Mouse (Mus musculus) heart, embryonic 12.5 days (tissue): ENCODE measurements around the gene Bbip1. TPM values are rescaled to one million over a fixed set of nuclear protein-coding genes. Genes with fewer than 3 reads are reported as not detected.
"Not testable (repeated sequence)": the region's sequence is repeated elsewhere in the genome, so short reads cannot be mapped to it uniquely, and the experiment has no call there.

ENCODE experiments used
- ATAC-seq: fragments of 200-750 bp; cut with Nextera tagmentation; 2 replicates; pipeline ENCODE4 v1.8.0; 2017; ENCODE audit warnings: moderate TSS enrichment, moderate library complexity; ENCODE audit not compliant: insufficient number of reproducible peaks, low FRiP score
- H3K27ac ChIP-seq: fragments of 300-500 bp; sonication (generic); 2 replicates; pipeline ENCODE4 v1.5.1; 2016; ENCODE audit warnings: mild to moderate bottlenecking, moderate library complexity; ENCODE audit not compliant: poor library complexity, severe bottlenecking
- H3K27me3 ChIP-seq: fragments of 300-500 bp; sonication (generic); replicated peaks from 2 replicates; pipeline ENCODE4 v1.6.1; 2016; ENCODE audit warnings: mild to moderate bottlenecking, moderate library complexity
- H3K36me3 ChIP-seq: fragments of 300-500 bp; sonication (generic); 2 replicates; pipeline ENCODE4 v1.6.1; 2016; ENCODE audit warnings: mild to moderate bottlenecking, moderate library complexity
- H3K4me1 ChIP-seq: fragments of 300-500 bp; sonication (generic); replicated peaks from 2 replicates; pipeline ENCODE4 v1.6.1; 2016; ENCODE audit warnings: mild to moderate bottlenecking
- H3K4me2 ChIP-seq: fragments of 300-500 bp; sonication (generic); 2 replicates; pipeline ENCODE4 v1.6.1; 2016; ENCODE audit warnings: mild to moderate bottlenecking, moderate library complexity
- H3K4me3 ChIP-seq: fragments of 300-500 bp; sonication (generic); 2 replicates; pipeline ENCODE4 v1.5.1; 2016; ENCODE audit warnings: mild to moderate bottlenecking
- H3K9ac ChIP-seq: fragments of 300-500 bp; sonication (generic); 2 replicates; pipeline ENCODE4 v1.6.1; 2016; ENCODE audit warnings: mild to moderate bottlenecking, moderate library complexity
- H3K9me3 ChIP-seq: fragments of 300-500 bp; sonication (generic); replicated peaks from 2 replicates; pipeline ENCODE4 v1.6.1; 2016; ENCODE audit warnings: mild to moderate bottlenecking, moderate library complexity
- WGBS: fragments of 180-500 bp; shearing (Covaris S2); methylation state at CpG from one replicate; pipeline ENCODE4 v1.1.7; 2016; 5-methylcytosine and 5-hydroxymethylcytosine counted together
- polyA plus RNA-seq: library from polyadenylated mRNA; unstranded; fragments of >200 nt; fragmentation: Nextera tagmentation; extraction: Ambion mirVana; gene quantifications from 2 replicates; pipeline ENCODE4 v1.2.1, GENCODE M21; 2016

Bbip1 gene
- 57.0 and 58.3 TPM in 2 replicates for polyA plus RNA-seq

DNA sequence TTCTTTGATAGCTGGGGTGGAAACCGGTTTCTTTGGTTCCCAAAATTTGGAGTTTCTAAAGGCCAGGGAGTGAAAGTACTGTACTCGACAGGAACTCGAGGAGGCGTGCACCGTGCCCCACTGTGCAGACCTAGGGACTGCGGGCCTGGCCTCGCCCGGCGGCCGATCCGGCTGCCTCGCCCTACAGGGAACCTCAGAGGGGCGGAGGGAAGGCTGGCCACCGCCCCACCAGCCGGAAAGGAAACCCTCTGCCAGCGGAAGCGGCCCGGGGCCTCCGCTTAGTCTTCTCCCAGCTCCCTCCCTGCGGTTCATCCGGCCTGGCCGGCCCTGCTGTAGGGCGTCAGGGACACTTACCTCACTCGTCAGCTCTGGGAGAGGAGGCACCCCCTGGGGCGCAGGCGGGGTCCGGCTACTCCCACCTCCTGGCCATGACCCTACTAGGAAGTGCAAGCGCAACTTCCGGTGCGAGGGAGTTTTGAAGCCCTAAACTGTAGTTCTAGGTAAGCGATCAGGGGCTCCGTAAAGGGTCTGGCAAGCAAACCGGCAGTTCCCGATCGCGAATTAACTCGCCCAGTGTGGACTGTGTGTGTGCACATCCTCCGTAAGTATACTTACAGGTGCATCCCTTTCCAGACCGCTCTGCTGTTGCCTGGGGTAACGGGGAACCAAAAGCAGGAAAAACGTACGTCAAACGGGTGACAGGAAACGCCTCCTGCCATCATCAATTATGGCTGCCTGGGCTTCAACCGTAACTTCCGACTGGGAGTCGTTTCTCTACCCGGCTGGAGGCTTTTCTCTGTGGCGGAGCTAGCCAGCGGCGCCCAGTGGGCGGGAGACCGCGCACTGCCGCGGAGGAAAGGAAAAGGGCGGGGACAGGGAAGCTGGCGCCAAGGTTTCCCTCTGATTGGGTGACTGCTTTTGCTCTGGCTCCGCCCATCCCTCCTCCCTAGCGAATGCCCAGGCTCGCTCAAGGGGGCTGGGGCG lies at the start of gene Bbip1, which contains the start of gene Shoc2:
Bbip1 (minus strand) TSS at position 826 of the 984 bp plus-strand sequence.
Shoc2 (plus strand) TSS at position 505 of the 984 bp plus-strand sequence.
- Histone ChIP-seq H3K9ac (peak within 1 kb of the TSS; percentile 98), H3K4me1 (peaks cover 15% of the 10 kb centered on the region), H3K27me3 (no peaks in the 10 kb centered on the region), H3K36me3 (no peaks in the 10 kb centered on the region), H3K9me3 (no peaks in the 10 kb centered on the region), H3K4me2 (peak within 1 kb of the TSS; percentile 71), H3K27ac (peak within 1 kb of the TSS; percentile 98), H3K4me3 (peak within 1 kb of the TSS; percentile 98)
- peak; percentile 94 for ATAC-seq
- WGBS: 0% methylated on average over 59 of the region's 62 CpGs

DNA sequence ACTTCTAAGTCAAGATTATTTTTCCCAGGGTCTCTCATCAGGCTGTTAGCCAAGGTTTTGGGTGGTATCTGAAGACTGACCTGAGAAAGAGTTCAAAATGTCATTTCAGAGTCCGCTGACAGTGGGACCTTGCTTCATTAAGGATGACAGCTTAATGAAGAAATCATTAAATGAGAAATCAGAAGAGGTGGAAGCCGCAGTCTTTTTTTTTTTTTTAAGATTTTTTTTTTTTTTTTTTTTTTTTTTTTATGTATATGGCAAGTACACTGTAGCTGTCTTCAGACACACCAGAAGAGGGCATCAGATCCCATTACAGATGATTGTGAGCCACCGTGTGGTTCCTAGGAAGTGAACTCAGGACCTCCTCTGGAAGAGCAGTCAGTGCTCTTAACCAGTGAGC lies 49.4 kb upstream of the Bbip1 start:
- Histone ChIP-seq H3K9me3 (no peaks in the 10 kb centered on the region), H3K4me1 (no peaks in the 10 kb centered on the region), H3K4me2 (no peak overlapping the region), H3K27me3 (no peaks in the 10 kb centered on the region), H3K36me3 (peaks cover 9% of the 10 kb centered on the region), H3K4me3 (no peak overlapping the region), H3K9ac (no peak overlapping the region), H3K27ac (no peak overlapping the region)
- no peak for ATAC-seq
- WGBS: 81% methylated on average over 3 of the region's 3 CpGs

DNA sequence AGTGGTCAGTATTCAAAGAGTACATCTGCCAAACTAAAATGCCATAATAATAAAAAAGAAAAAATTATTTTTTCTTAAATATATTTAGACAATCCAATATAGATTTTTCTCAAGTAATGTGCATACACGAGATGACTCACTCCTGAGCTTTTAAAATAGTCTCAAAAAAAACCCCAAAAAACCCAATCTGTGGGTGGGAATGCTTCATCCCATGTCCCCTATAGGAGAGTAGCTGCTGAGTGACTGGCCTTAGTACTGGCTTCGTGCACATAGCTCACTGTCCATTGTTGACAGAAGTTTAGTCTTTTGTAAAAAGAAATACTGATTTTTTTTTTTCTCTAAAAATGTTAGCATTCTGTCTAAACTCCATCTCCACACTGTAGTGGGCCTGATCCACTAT lies 46.1 kb upstream of the Bbip1 start:
- no peaks in the 10 kb centered on the region for H3K4me1 ChIP-seq
- WGBS: 93% methylated on average over 2 of the region's 2 CpGs
- ATAC-seq: no peak
- no peak overlapping the region for H3K27ac ChIP-seq
- no peaks in the 10 kb centered on the region for H3K9me3 ChIP-seq
- H3K4me2 ChIP-seq: no peak overlapping the region
- H3K36me3 ChIP-seq: peaks cover 20% of the 10 kb centered on the region
- no peaks in the 10 kb centered on the region for H3K27me3 ChIP-seq
- H3K9ac ChIP-seq: no peak overlapping the region
- no peak overlapping the region for H3K4me3 ChIP-seq

DNA sequence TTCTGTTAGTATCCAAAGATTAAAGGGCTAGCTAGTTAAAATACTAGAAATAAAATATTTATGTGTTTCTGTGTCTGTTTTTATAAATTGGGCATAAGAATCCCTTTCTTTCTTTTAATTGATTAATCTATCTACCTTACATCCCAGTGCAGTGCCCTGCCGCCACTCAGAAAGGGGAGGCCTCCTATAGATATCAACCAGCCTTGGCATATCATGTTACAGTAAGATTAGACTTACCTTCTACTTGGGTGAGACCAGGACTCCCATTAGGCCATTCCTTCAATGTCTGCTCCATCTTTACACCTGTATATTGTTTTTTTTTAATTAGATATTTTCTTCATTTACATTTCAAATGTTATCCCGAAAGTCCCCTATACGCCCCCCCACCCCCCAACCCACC lies 40.2 kb upstream of the Bbip1 start:
- H3K36me3 ChIP-seq: peaks cover 13% of the 10 kb centered on the region
- no peak overlapping the region for H3K4me3 ChIP-seq
- H3K9ac ChIP-seq: no peak overlapping the region
- WGBS: 91% methylated on average over 3 of the region's 3 CpGs
- no peak overlapping the region for H3K27ac ChIP-seq
- H3K4me2 ChIP-seq: no peak overlapping the region
- peaks cover 5% of the 10 kb centered on the region for H3K4me1 ChIP-seq
- H3K27me3 ChIP-seq: no peaks in the 10 kb centered on the region
- ATAC-seq: no peak
- H3K9me3 ChIP-seq: no peaks in the 10 kb centered on the region

DNA sequence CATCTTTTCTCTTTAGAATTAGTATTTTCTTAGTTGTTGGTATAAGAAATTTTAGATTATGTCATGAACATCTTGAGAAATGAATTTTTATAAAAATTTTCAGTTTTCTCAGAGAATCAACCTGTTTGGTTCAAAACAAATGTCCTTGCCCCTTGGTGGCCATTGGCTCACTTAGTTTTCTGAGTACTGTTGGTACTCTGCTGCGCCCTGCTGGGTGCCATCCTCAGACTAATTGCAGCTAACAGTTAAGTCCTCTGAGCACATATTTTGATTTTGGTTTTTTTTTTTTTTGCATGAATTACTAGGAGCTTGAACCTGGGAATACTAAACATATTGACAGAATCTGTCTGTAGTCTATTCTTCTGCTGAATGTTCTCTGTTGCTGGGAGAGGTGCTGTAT lies 38.9 kb upstream of the Bbip1 start:
- Histone ChIP-seq H3K4me1 (peaks cover 5% of the 10 kb centered on the region), H3K27me3 (no peaks in the 10 kb centered on the region), H3K27ac (no peak overlapping the region), H3K4me2 (no peak overlapping the region), H3K9ac (no peak overlapping the region), H3K9me3 (no peaks in the 10 kb centered on the region), H3K4me3 (no peak overlapping the region), H3K36me3 (peaks cover 12% of the 10 kb centered on the region)
- 94% methylated on average over 1 of the region's 1 CpGs for WGBS
- no peak for ATAC-seq

DNA sequence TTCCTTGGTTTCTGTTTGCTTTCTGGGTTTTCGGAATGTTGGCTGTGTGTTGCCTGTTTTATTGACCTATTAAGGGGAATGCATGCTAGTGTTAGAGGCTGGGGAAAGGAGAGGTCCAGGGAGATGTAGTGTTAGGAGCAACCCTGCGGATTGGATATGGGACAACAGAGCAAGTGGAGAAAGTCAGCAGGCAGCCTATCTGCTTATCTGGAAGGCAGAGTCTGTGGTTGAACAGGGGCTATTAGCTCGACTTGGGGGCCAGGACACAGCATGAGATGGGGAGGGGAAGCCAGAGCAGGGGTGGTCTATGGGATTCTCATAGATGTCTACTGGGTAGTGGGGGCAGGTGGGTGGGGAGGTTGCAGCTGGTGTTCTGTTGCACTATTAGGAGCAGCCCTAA lies 37.6 kb upstream of the Bbip1 start:
- Histone ChIP-seq H3K9ac (no peak overlapping the region), H3K4me3 (no peak overlapping the region), H3K9me3 (no peaks in the 10 kb centered on the region), H3K4me2 (no peak overlapping the region), H3K4me1 (peaks cover 5% of the 10 kb centered on the region), H3K27ac (no peak overlapping the region), H3K36me3 (peaks cover 5% of the 10 kb centered on the region), H3K27me3 (no peaks in the 10 kb centered on the region)
- no peak for ATAC-seq
- 48% methylated on average over 3 of the region's 3 CpGs for WGBS

DNA sequence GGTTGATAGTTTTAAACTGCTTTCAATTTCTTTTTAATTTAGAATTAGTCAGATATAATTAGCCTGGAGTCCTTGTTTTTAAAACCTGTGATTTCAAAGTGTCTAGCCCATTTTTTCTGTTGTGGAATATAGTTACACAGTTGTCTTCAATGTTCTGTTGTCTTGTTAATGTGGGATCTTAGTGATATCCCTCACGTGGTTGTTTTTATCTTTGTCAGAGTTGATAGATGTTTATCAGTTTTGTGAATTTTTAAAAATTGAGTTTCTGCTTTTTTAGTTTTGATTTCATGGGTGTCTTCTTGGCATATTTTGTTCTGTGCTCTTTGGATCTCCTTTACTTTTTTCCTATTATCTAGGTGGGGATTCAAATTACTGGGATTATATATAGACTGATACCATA lies 29.2 kb upstream of the Bbip1 start:
- Histone ChIP-seq H3K4me2 (no peak overlapping the region), H3K4me3 (no peak overlapping the region), H3K9me3 (no peaks in the 10 kb centered on the region), H3K27me3 (no peaks in the 10 kb centered on the region), H3K36me3 (peaks cover 10% of the 10 kb centered on the region), H3K4me1 (0 out of 2 replicates have a peak, but pooled peaks cover 6% of the 10 kb centered on the region), H3K27ac (no peak overlapping the region), H3K9ac (no peak overlapping the region)
- ATAC-seq: no peak
- WGBS: 57% methylated on average over 1 of the region's 1 CpGs

DNA sequence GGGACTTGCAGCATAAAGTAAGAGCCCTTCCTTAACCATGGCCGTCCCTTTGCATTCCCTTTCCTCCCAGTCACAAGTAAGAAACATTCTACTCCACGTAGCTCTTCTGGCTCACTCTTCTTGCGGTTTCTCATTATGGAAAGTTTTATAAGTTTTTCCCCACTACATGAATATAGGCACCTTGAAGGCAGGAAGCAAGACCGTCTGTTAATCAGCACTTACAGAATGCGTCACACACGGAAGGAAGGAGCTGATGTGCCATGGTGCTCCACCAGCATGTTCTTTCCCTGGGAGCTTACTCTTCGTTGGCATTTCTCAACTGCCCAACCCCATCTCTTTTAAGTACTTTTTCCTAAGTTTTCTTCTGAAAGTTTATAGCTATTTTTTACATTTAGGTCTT lies 27.5 kb upstream of the Bbip1 start:
- no peaks in the 10 kb centered on the region for H3K9me3 ChIP-seq
- peak overlapping the region; percentile 54; the same call in 1 of the 2 replicates for H3K27ac ChIP-seq
- no peak for ATAC-seq
- H3K4me1 ChIP-seq: 0 out of 2 replicates have a peak, but pooled peaks cover 6% of the 10 kb centered on the region
- no peak overlapping the region for H3K9ac ChIP-seq
- WGBS: 57% methylated on average over 7 of the region's 7 CpGs
- H3K4me2 ChIP-seq: no peak overlapping the region
- no peak overlapping the region for H3K4me3 ChIP-seq
- H3K36me3 ChIP-seq: peaks cover 6% of the 10 kb centered on the region
- H3K27me3 ChIP-seq: no peaks in the 10 kb centered on the region

DNA sequence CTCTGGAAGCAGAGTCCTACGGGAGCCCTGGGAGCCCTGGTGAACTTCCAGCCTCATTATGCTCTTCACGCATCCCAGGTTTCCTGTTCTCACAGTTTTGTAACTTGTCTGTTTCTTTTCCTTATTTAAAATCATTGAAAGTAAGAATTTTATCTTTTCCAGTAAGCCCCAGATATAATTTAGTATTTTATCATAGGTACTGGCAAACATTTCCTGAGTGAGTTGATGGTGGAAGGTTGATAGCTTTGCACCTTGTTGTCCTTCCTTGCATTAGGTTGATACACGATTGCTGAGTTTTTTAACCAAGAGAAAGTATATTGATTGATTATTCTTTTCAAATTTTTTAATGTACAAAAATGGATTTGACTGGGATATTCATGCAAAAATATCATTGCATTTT lies 24.8 kb upstream of the Bbip1 start:
- Histone ChIP-seq H3K9ac (no peak overlapping the region), H3K27me3 (no peaks in the 10 kb centered on the region), H3K4me3 (no peak overlapping the region), H3K4me2 (no peak overlapping the region), H3K36me3 (no peaks in the 10 kb centered on the region), H3K9me3 (no peaks in the 10 kb centered on the region), H3K4me1 (peaks cover 11% of the 10 kb centered on the region; the same call in 1 of the 2 replicates), H3K27ac (no peak overlapping the region)
- no peak for ATAC-seq
- WGBS: 82% methylated on average over 3 of the region's 3 CpGs

DNA sequence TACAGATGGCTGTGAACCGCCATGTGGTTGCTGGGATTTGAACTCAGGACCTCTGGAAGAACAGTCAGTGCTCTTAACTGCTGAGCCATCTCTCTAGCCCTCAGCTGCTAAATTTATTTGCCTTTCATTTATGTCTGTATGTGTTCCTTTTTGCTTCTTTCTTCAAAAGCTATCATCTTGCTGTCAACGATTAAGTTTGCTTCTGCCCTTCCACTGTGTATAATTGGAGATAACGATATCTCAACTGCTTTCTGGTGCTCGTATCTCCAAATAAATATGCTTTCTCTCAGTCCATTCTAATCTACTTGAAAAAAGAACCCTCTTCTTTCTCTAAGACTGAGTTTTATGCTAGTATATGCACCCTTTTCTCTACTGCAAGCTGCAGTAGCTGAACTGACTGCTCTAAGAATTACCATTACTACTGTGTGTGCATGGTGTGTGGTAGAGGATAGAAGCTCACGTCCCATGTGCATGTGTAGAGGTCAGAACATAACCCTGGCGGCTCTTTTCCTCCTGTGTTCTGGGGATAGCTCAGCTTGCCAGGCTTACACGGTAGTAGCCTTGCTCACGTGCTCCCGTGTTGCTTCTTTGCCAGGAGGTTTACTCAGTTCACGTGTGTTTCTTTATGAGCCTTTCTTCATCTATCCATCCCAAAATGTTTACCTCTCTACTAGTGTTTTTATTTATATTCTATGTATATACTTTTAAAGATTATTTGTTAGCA lies 20.6 kb upstream of the Bbip1 start:
- WGBS: 74% methylated on average over 10 of the region's 10 CpGs
- Histone ChIP-seq H3K9ac (no peak overlapping the region), H3K4me2 (no peak overlapping the region), H3K27me3 (no peaks in the 10 kb centered on the region), H3K27ac (no peak overlapping the region), H3K9me3 (no peaks in the 10 kb centered on the region), H3K4me1 (peaks cover 7% of the 10 kb centered on the region; the same call in 1 of the 2 replicates), H3K36me3 (peaks cover 4% of the 10 kb centered on the region; the same call in 1 of the 2 replicates), H3K4me3 (no peak overlapping the region)
- no peak for ATAC-seq

DNA sequence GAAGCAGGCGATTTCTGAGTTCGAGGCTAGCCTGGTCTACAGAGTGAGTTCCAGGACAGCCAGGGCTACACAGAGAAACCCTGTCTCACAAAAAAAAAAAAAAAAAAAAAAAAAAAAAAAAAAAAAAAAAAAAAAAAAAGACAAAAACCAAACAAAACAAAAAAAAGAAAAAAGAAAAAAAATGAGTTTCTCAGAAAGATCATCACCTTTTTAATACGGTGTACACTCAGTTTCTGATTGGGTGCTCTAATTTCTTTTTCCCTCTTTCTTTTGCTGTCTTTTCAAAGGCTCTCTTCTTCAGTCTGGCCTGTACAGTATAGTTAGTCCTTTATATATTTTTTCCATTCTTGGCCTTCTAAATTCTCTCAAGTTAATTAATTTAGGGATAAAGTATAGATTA lies 19.9 kb upstream of the Bbip1 start:
- H3K27me3 ChIP-seq, H3K36me3 ChIP-seq, H3K27ac ChIP-seq, H3K9me3 ChIP-seq, H3K4me1 ChIP-seq, H3K9ac ChIP-seq, ATAC-seq, H3K4me3 ChIP-seq, H3K4me2 ChIP-seq: not testable (repeated sequence)
- WGBS: 93% methylated on average over 3 of the region's 3 CpGs
